Comparison of ENCODE assay signal across 8 mouse cellular contexts in the genomic region with DNA sequence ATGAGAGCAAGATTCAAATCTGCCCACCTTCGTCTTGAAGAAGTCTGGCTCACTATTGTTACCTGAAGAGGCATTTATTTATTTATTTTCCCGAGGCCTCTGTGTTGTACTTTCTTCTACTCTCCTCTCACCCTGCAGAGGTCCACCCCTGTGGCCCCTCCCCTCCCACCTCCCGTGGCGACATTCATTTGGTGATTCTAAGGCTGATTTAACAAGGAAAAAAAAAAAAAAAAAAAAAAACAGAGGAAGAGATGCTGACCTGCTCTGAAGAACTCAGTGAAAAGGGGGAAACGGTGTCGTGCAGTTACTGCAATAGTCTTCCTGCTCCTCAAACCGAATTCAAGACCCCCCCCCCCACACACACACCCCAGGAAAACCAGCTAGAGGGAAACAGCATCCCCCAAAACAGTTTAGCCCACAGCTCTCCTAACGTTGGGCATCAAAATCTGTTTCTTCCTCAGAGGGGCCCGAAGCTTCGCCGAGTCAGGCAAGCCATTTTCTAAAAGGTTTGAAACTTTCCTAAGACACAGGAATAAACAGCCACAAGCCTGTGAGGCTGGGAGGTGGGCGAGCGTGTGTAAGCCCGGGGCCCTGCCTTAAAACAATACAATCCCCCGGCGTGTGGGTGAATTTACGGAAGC. TPM values are rescaled to one million over a fixed set of nuclear protein-coding genes. Genes with fewer than 3 reads are reported as not detected.
DNase-seq lines count a peak whose midpoint lies in the region; ATAC-seq and TF ChIP-seq lines count a peak whose summit lies in the region.

No protein-coding gene starts in this region.

- peak overlapping the region; percentile 92 for H3K27ac ChIP-seq in heart, embryonic 10.5 days
- H3K27ac ChIP-seq in ES-Bruce4 (ENCODE audit: insufficient read depth, low read length): no peak overlapping the region
- H3K27ac ChIP-seq in forebrain, embryonic 11.5 days (ENCODE audit: low read depth, low read length): peak overlapping the region; percentile 97
- peak overlapping the region; percentile 54 for H3K27ac ChIP-seq in liver, embryonic 14.5 days

- H3K4me3 ChIP-seq in heart, embryonic 10.5 days: peak overlapping the region; percentile 78
- H3K4me3 ChIP-seq in ES-Bruce4 (ENCODE audit: low read depth, low read length): peak overlapping the region; percentile 40
- peak overlapping the region; percentile 85 for H3K4me3 ChIP-seq in forebrain, embryonic 11.5 days (ENCODE audit: low read depth, low read length)
- H3K4me3 ChIP-seq in liver, embryonic 14.5 days (ENCODE audit: insufficient read depth in 1 of 2, low read depth in 2 of 2, low read length in 2 of 2): peak overlapping the region; percentile 68 to 83

- no peak for TF ChIP-seq POLR2A in ES-Bruce4 (IDR thresholded peaks at IDR 0.05; ENCODE audit: insufficient read depth, low read length)

- no peaks in the 10 kb centered on the region for H3K36me3 ChIP-seq in heart, embryonic 10.5 days
- H3K36me3 ChIP-seq in ES-Bruce4 (ENCODE audit: control insufficient read depth, insufficient read depth, low read length, poor library complexity, severe bottlenecking): no peaks in the 10 kb centered on the region
- H3K36me3 ChIP-seq in forebrain, embryonic 11.5 days (ENCODE audit: control insufficient read depth, insufficient read depth, low read length): no peaks in the 10 kb centered on the region
- H3K36me3 ChIP-seq in liver, embryonic 14.5 days (replicated peaks; ENCODE audit: control insufficient read depth, insufficient read depth, low read depth): no peaks in the 10 kb centered on the region

- H3K4me2 ChIP-seq in forebrain, embryonic 11.5 days (ENCODE audit: low read depth, low read length, severe bottlenecking): peak overlapping the region; percentile 98
- peak overlapping the region; percentile 91 for H3K4me2 ChIP-seq in liver, embryonic 14.5 days (ENCODE audit: low read depth)

- no peak for TF ChIP-seq CTCF in ES-Bruce4 (IDR thresholded peaks at IDR 0.05; ENCODE audit: low read depth, low read length)
- TF ChIP-seq CTCF in liver, embryonic 14.5 days (IDR thresholded peaks at IDR 0.05; ENCODE audit: low read depth): no peak

- TF ChIP-seq EP300 in ES-Bruce4 (IDR thresholded peaks at IDR 0.05; ENCODE audit: insufficient read depth, low read depth, low read length): no peak
- TF ChIP-seq EP300 in liver, embryonic 14.5 days (IDR thresholded peaks at IDR 0.05; ENCODE audit: low read depth): no peak

- H3K9ac ChIP-seq in ES-Bruce4 (ENCODE audit: low read depth, poor library complexity, severe bottlenecking): no peak overlapping the region; the same call in 1 of the 2 replicates
- H3K9ac ChIP-seq in forebrain, embryonic 11.5 days (ENCODE audit: low read length): peak overlapping the region; percentile 98
- H3K9ac ChIP-seq in liver, embryonic 14.5 days (replicated peaks): peak overlapping the region; percentile 70

- WGBS in heart, embryonic 10.5 days: under 1% methylated on average over 17 of the region's 17 CpGs
- WGBS in forebrain, embryonic 11.5 days: under 1% methylated on average over 17 of the region's 17 CpGs
- WGBS in liver, embryonic 14.5 days (ENCODE audit: insufficient replicate concordance): under 1% methylated on average over 17 of the region's 17 CpGs

- H3K27me3 ChIP-seq in heart, embryonic 10.5 days (ENCODE audit: insufficient read depth, poor library complexity, severe bottlenecking): peaks cover 22% of the 10 kb centered on the region
- H3K27me3 ChIP-seq in ES-Bruce4 (ENCODE audit: control insufficient read depth, insufficient read depth, low read length, poor library complexity, severe bottlenecking): peaks cover 39% of the 10 kb centered on the region
- H3K27me3 ChIP-seq in forebrain, embryonic 11.5 days (ENCODE audit: control insufficient read depth, insufficient read depth, low read length): no peaks in the 10 kb centered on the region
- H3K27me3 ChIP-seq in liver, embryonic 14.5 days (ENCODE audit: control insufficient read depth, insufficient read depth, low read length): peaks cover 14% of the 10 kb centered on the region

- H3K9me3 ChIP-seq in heart, embryonic 10.5 days: no peaks in the 10 kb centered on the region
- H3K9me3 ChIP-seq in ES-Bruce4 (replicated peaks; ENCODE audit: control insufficient read depth, insufficient read depth, low read length, poor library complexity, severe bottlenecking): no peaks in the 10 kb centered on the region
- no peaks in the 10 kb centered on the region for H3K9me3 ChIP-seq in forebrain, embryonic 11.5 days (ENCODE audit: control insufficient read depth, low read length)
- H3K9me3 ChIP-seq in liver, embryonic 14.5 days (ENCODE audit: control insufficient read depth, low read length): no peaks in the 10 kb centered on the region

- no peak for ATAC-seq in forebrain, embryonic 11.5 days (replicated peaks; ENCODE audit: low FRiP score)
- no peak for ATAC-seq in liver, embryonic 14.5 days (ENCODE audit: insufficient read depth)
- no peak for ATAC-seq in megakaryocyte progenitor cell, adult 5-6 weeks (replicated peaks; ENCODE audit: poor library complexity)

- DNase-seq in heart, embryonic 10.5 days (ENCODE audit: low spot score): no peak
- no peak for DNase-seq in heart, postnatal 4 days
- DNase-seq in forebrain, embryonic 11.5 days (ENCODE audit: low spot score): peak; percentile 68
- DNase-seq in liver, embryonic 14.5 days (ENCODE audit: low read depth in 3 of 3, low spot score in 3 of 3): no peak
- no peak for DNase-seq in adrenal gland, postnatal 14 days
- DNase-seq in spleen, postnatal 10 days (ENCODE audit: low spot score in 2 of 2): no peak

- peaks cover 15% of the 10 kb centered on the region for H3K4me1 ChIP-seq in heart, embryonic 10.5 days
- peaks cover 2% of the 10 kb centered on the region for H3K4me1 ChIP-seq in ES-Bruce4 (ENCODE audit: control insufficient read depth, insufficient read depth, low read length)
- peaks cover 2% of the 10 kb centered on the region; the same call in 1 of the 2 replicates for H3K4me1 ChIP-seq in forebrain, embryonic 11.5 days (replicated peaks; ENCODE audit: control insufficient read depth, insufficient read depth, low read length)
- peaks cover 4 to 8% of the 10 kb centered on the region in 2 experiments; a peak in 2 of 4 replicates for H3K4me1 ChIP-seq in liver, embryonic 14.5 days (replicated peaks; ENCODE audit: control insufficient read depth in 2 of 2, insufficient read depth in 2 of 2, low read length in 1 of 2)

RNA-seq across cellular contexts. Expression of gene A830031A19Rik, which starts 0.8 kb away (rescaled TPM):
- polyA plus RNA-seq in heart, embryonic 10.5 days (2016; fragmentation: Nextera tagmentation; extraction: Ambion mirVana): not detected in 2 replicates
- total RNA-seq in heart, postnatal 4 days (2021): not detected
- not detected in 2 replicates for polyA plus RNA-seq in ES-Bruce4 (2011; ENCODE audit: insufficient read depth, insufficient read length, low read depth, missing spikeins)
- not detected in 2 replicates for polyA plus RNA-seq in forebrain, embryonic 11.5 days (2014; fragmentation: Nextera tagmentation; extraction: Ambion mirVana)
- not detected in 2 replicates for polyA plus RNA-seq in liver, embryonic 14.5 days (2012; rRNA removed)
- not detected in 2 replicates for polyA plus RNA-seq in liver, embryonic 14.5 days (2014; fragmentation: Nextera tagmentation; extraction: Ambion mirVana)
- not detected in 2 replicates for total RNA-seq in adrenal gland, postnatal 14 days (2021)
- not detected in 2 replicates for total RNA-seq in megakaryocyte progenitor cell, adult 5-6 weeks (2015)
- not detected in 2 replicates for total RNA-seq in megakaryocyte progenitor cell, adult 5-6 weeks (2017)

RNA-seq across cellular contexts. Expression of gene Bcl11a, which starts 2.2 kb away (rescaled TPM):
- polyA plus RNA-seq in heart, embryonic 10.5 days (2016; fragmentation: Nextera tagmentation; extraction: Ambion mirVana): 13.5 and 23.5 TPM in 2 replicates
- 10 to 100 TPM in 1 of 2 experiments, 1 to 10 TPM in 1; 8.4 to 10.3 TPM for total RNA-seq in heart, postnatal 4 days (2021)
- 0.36 and 0.43 TPM in 2 replicates for polyA plus RNA-seq in ES-Bruce4 (2011; ENCODE audit: insufficient read depth, insufficient read length, low read depth, missing spikeins)
- 97.0 and 101 TPM in 2 replicates for polyA plus RNA-seq in forebrain, embryonic 11.5 days (2014; fragmentation: Nextera tagmentation; extraction: Ambion mirVana)
- polyA plus RNA-seq in liver, embryonic 14.5 days (2012; rRNA removed): 10.9 and 13.0 TPM in 2 replicates
- 29.4 and 33.0 TPM in 2 replicates for polyA plus RNA-seq in liver, embryonic 14.5 days (2014; fragmentation: Nextera tagmentation; extraction: Ambion mirVana)
- total RNA-seq in adrenal gland, postnatal 14 days (2021): 5.1 and 9.7 TPM in 2 replicates
- 42.8 and 70.9 TPM in 2 replicates for total RNA-seq in megakaryocyte progenitor cell, adult 5-6 weeks (2015)
- 24.3 and 29.1 TPM in 2 replicates for total RNA-seq in megakaryocyte progenitor cell, adult 5-6 weeks (2017)
